Mouse (Mus musculus) spleen, embryonic (tissue): ENCODE data around the gene Mettl9.
"Not testable (repeated sequence)": the region's sequence is repeated elsewhere in the genome, so short reads cannot be mapped to it uniquely, and the experiment has no call there.

Experiments
- CTCF ChIA-PET: fragments of 350-600 bp; sonication (Branson Sonifier 250); formaldehyde crosslinking; loops from one replicate; lab custom pipeline; 2022; lab: Charles Lee

The Mettl9 gene

GRCm38 (mm10) chr7:121033856-121034652 lies at the start of gene Mettl9:
Gene Mettl9, plus strand, starts transcription at chr7:121034445.
- CTCF ChIA-PET, result interaction anchor here (0.6 kb wide), 1 partner anchor 180 kb away, joined by 6 read pairs; no protein-coding TSS in a partner anchor

DNA sequence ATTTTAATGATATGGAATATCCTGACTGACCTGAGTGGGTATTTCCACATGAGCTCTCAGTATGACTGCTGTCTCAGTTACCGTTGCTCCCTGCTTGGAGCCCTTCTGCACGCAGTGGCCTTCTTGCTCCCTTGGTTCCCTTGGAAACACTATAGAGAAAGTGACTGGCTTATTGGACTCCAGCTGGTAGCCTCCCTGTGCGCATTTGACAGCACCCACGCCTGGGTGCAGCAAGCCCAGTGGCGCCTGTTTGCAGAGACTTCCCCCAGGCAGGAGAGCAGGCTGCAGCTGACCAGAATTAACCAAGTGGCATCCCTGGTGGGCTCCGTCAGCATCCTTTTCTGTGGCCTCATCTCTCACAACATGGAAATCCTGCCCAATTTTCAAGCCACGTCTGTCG lies 43.1 kb upstream of the Mettl9 start:
- CTCF ChIA-PET, result interaction anchor here (0.6 to 0.7 kb wide), 2 partner anchors 222 to 226 kb away, joined by 3 to 10 read pairs; no protein-coding TSS in a partner anchor

DNA sequence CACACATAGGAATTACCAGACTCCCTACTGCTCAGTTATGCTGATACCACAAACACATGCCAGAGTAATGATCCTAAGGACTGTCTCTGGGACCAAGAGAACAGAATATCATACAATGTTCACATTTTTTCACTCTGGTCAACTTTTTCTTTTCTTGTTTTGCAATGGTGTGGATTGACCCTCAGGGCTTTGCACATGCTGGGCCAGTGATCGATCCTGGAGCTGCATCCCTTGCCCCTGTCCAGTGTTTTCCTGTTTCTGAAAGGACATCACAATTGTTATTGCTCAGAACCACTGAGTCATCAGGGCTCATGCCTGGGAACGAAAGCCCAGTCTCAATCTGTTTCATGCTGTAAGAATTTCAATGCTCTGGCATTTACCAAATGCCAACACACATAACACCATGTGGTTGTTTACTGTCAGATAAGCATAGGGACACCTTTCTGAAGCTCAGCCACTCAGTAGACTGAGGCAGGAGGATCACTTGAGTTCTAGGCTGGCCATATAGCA lies 35.2 kb upstream of the Mettl9 start:
- CTCF ChIA-PET, result no interaction called here

DNA sequence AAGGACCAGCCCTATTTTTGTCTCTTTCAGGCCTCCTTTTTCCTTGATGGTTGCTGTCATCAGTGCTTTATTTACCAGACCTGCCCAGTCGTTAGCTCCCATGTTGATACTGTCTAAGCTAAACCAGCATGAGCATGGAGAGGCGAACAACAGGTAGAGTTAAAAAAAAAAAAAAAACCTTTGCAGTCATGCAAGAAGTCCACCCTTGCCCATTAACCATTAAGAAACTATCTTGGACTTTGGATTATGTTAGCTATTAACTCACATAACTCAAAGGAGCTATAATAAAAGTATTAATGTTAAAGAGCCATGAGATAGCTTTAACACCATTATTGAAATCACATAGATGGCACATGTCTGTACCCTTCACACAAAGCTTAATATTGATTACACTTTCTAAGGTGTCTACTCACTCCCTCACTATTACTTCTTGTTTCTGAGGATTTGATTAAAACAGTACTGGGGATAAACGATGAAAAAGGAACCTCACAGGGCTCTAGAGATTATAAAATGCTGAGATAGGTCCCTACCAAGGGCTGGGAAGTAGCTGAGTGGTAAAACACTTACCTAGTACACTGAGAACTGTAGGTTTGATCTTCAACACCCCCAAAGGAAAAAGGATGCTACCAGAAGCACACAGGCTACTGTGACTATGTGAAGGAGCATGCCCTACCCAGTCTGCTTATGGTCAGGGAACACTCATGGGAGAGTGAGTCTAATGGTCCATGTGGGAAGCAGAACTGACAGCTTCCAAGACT lies 34.0 kb upstream of the Mettl9 start:
- CTCF ChIA-PET, result interaction anchor here (0.7 kb wide), 1 partner anchor 163 kb away, joined by 11 read pairs; no protein-coding TSS in a partner anchor

GRCm38 (mm10) chr7:121001879-121002278 lies 32.4 kb upstream of the Mettl9 start:
- CTCF ChIA-PET, result no interaction called here

GRCm38 (mm10) chr7:121002407-121002928 lies 31.8 kb upstream of the Mettl9 start:
- CTCF ChIA-PET, result no interaction called here

- CTCF ChIA-PET, result no interaction called here
These were observed 30.3 kb upstream of the Mettl9 start for GRCm38 (mm10) chr7:121003793-121004418.

- CTCF ChIA-PET, result interaction anchor here (0.6 to 0.7 kb wide), 2 partner anchors 40 to 63 kb away, joined by 3 to 5 read pairs; no protein-coding TSS in a partner anchor
These were observed 22.2 kb upstream of the Mettl9 start for GRCm38 (mm10) chr7:121011794-121012689.

DNA sequence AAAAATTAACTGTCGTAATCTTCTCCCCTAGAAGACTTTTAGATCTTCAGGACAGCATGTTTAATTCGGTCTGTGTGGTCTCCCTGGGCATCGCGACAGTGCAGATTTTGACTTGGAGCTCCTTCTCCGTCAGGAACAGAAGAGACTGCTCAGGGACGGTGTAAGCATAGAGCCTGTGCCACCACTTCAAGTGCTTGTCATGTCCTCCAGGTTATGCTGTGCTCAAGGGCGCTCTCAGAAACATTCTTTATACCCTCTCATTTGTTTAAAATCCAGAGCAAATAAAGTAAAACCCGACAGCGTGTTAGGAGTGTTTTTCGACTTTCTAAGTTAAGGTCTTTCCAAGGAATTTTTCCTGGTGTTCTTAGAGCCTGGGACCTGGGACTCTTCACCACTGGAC lies 19.8 kb upstream of the Mettl9 start:
- CTCF ChIA-PET, result no interaction called here

DNA sequence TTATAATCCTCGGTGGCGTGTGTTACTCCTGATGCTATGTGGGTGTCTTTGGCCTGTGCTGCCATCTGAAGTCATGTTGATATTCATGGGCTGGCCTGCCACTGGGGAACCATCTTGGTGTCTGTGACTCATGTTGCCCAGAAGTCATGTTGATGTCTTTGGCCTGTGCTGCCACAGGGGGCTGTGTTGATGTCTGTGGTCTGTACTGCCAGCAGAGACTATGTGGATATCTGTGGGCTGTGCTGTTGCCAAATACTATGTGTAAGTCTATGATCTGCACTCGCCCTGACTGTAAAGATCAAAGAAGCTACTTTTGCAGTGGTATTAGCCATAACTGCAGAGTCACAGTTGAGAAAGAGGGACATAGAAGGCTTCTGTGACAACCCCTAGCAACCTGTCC lies 15.5 kb upstream of the Mettl9 start:
- CTCF ChIA-PET, result no interaction called here

- CTCF ChIA-PET, result no interaction called here
These were observed 14.0 kb upstream of the Mettl9 start for GRCm38 (mm10) chr7:121020277-121020676.

- CTCF ChIA-PET, result no interaction called here
These were observed 8.8 kb upstream of the Mettl9 start for GRCm38 (mm10) chr7:121025221-121026008.

DNA sequence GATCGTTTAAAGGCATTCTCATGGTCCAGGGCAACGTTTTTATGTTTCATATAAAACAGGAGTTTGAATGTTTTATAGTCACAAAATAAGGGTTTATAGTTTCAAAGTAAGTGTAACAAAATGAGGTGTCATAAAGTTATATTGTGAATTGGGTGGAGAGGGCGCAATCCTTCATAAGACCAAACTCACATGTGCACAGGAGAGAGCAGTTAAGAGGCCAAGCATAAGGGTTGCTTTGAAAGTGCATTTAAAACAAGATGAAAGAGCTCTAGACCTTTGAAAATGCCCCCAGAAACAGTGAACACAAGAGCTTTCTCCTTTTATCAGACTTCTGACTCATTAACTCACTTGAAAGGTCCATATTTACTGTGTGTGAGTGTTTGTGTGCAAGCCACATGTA lies 7.9 kb upstream of the Mettl9 start:
- CTCF ChIA-PET, result no interaction called here

- CTCF ChIA-PET, result not testable (repeated sequence)
These were observed 4.3 kb upstream of the Mettl9 start for GRCm38 (mm10) chr7:121029947-121030346.

- CTCF ChIA-PET, result no interaction called here
These were observed 476 bp downstream of the Mettl9 start for GRCm38 (mm10) chr7:121034701-121035141.

DNA sequence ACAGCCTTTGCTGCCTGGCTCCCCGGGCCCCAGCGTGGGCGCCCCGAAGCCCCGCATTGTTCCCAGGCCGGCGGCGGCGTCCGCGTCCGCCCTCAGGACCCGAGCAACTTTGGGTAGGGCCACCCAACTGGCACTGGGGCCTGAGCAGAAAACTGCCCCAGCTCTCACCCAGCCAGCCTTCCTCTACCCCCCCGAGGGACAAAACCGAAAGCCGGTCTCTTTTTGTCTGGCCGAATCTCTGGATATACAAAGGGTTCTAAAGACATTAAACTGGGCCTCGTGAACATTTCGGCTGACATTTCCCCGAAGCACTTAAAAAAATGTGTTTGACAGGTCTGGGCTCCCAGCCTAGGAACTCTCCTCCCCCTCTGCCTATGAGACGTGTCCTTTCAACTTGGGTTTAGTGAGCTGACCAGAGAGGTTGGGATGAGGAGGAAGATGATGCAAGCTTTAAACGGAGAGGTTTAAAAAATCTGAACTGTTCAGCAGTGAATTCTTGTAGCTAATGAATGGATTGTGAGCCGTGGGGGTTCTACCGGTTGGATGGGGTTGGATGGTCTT lies 996 bp downstream of the Mettl9 start:
- CTCF ChIA-PET, result interaction anchor here (0.5 kb wide), 1 partner anchor 1359 kb away, joined by 3 read pairs; no protein-coding TSS in a partner anchor

GRCm38 (mm10) chr7:121040595-121040994 lies 6.3 kb downstream of the Mettl9 start:
- CTCF ChIA-PET, result no interaction called here

DNA sequence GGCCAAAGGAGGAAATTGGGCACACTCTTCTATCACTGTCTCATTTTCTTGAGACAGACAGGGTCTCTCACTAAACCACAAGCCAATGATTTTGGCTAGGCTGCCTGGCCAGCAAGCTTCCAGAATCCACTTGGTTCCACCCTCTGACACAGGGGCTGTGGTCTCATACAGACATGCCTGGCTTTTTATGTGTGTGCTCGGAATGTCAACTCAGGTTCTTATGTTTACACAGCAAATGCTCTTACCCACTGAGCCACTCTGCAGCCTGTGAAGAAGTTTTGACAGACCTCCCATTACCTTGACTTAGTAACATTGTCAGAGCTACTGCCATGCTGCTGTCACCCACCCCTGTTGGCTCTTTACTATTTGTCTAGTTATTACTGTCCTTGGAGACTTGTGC lies 7.7 kb downstream of the Mettl9 start:
- CTCF ChIA-PET, result no interaction called here

DNA sequence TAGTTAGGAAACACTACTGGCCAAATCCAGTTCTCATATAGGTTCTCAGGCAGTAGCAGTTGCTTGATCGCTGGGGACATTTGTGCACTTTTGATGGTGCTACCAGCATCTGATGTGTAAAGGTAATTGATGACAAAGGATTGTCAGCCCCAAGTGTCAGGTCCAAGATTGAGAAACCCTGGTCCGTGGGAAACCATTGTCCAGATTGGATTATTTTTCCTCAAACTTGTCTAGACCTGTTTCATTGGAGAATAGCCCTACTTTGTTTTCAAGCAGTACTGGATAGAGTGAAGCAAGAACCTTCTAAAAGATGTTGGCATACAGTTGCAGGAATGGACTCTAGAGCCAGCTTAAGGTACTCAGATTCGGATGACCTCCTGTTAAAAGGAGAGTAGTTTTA lies 8.8 kb downstream of the Mettl9 start:
- CTCF ChIA-PET, result no interaction called here
